Mouse (Mus musculus) left cerebral cortex, adult 11 months (tissue): Measurements from ENCODE around the gene Dcp1b.

Experiments
- DNase-seq: peaks from one replicate; pipeline ENCODE4 v3.0.0; 2022; ENCODE audit warnings: low spot score

Gene Dcp1b

GRCm38 (mm10) chr6:119233066-119233465 is 58.0 kb downstream of the Dcp1b start:
- no peak for DNase-seq

- DNase-seq, result no peak
Observed at GRCm38 (mm10) chr6:119235441-119235840, 60.4 kb downstream of the Dcp1b start.

GRCm38 (mm10) chr6:119236241-119236640 is 61.2 kb downstream of the Dcp1b start, which contains the start of gene Cacna2d4:
Cacna2d4 (plus strand) TSS chr6:119236526.
- no peak for DNase-seq

GRCm38 (mm10) chr6:119237427-119237989 is 62.5 kb downstream of the Dcp1b start:
- no peak for DNase-seq

- no peak for DNase-seq
Observed at GRCm38 (mm10) chr6:119239341-119240005, 64.4 kb downstream of the Dcp1b start.

- no peak for DNase-seq
Observed at GRCm38 (mm10) chr6:119240256-119240655, 65.2 kb downstream of the Dcp1b start.

- no peak for DNase-seq
Observed at GRCm38 (mm10) chr6:119240871-119241705, 66.0 kb downstream of the Dcp1b start.

GRCm38 (mm10) chr6:119246082-119246481 is 71.0 kb downstream of the Dcp1b start:
- DNase-seq, result no peak

- DNase-seq, result no peak
Observed at GRCm38 (mm10) chr6:119248578-119248977, 73.5 kb downstream of the Dcp1b start.

- DNase-seq, result no peak
Observed at GRCm38 (mm10) chr6:119249726-119250125, 74.7 kb downstream of the Dcp1b start.

- DNase-seq, result no peak
Observed at GRCm38 (mm10) chr6:119251704-119252103, 76.7 kb downstream of the Dcp1b start.
